Mouse (Mus musculus) lung, postnatal 0 days (tissue): ENCODE results near the gene Nps.

Experiments used
- CTCF ChIP-seq: IDR thresholded peaks from 2 replicates; pipeline ENCODE4 v1.5.1; 2016; ENCODE audit warnings: antibody characterized with exemption, mild to moderate bottlenecking
- EP300 ChIP-seq: IDR thresholded peaks from 2 replicates; pipeline ENCODE4 v1.6.1; 2016; ENCODE audit warnings: antibody characterized with exemption, mild to moderate bottlenecking, control low read depth

GRCm38 (mm10) chr7:135240636-135241035, 17.9 kb upstream of the Nps start:
- TF ChIP-seq CTCF (no peak), EP300 (no peak)
